Mouse (Mus musculus): ENCODE results near the gene Acly.

Acly gene

GRCm38 (mm10) chr11:100512384-100512783 is 15.4 kb downstream of the Acly start:
- peak; percentile 38 for DNase-seq (ENCODE audit: low read depth, low spot score)

- no peak for DNase-seq (ENCODE audit: low read depth, low spot score)
Measured at GRCm38 (mm10) chr11:100510556-100510955, 17.2 kb downstream of the Acly start.

GRCm38 (mm10) chr11:100505997-100506396 is 21.8 kb downstream of the Acly start:
- no peak for DNase-seq (ENCODE audit: low read depth, low spot score)

- no peak for DNase-seq (ENCODE audit: low read depth, low spot score)
Measured at GRCm38 (mm10) chr11:100504990-100505660, 22.7 kb downstream of the Acly start.

- no peak for DNase-seq (ENCODE audit: low read depth, low spot score)
Measured at GRCm38 (mm10) chr11:100501321-100501720, 26.5 kb downstream of the Acly start.

- no peak for DNase-seq (ENCODE audit: low read depth, low spot score)
Measured at GRCm38 (mm10) chr11:100500651-100501050, 27.1 kb downstream of the Acly start.

GRCm38 (mm10) chr11:100500241-100500640 is 27.6 kb downstream of the Acly start:
- no peak for DNase-seq (ENCODE audit: low read depth, low spot score)

- no peak for DNase-seq (ENCODE audit: low read depth, low spot score)
Measured at GRCm38 (mm10) chr11:100493771-100494170, 34.0 kb downstream of the Acly start.

- no peak for DNase-seq (ENCODE audit: low read depth, low spot score)
Measured at GRCm38 (mm10) chr11:100490951-100491350, 36.8 kb downstream of the Acly start.

- DNase-seq (ENCODE audit: low read depth, low spot score): no peak
Measured at GRCm38 (mm10) chr11:100485801-100486538, 41.8 kb downstream of the Acly start.

GRCm38 (mm10) chr11:100484461-100484860 is 43.3 kb downstream of the Acly start:
- DNase-seq (ENCODE audit: low read depth, low spot score): no peak

- DNase-seq (ENCODE audit: low read depth, low spot score): no peak
Measured at GRCm38 (mm10) chr11:100479152-100479551, 48.6 kb downstream of the Acly start.

- DNase-seq (ENCODE audit: low read depth, low spot score): no peak
Measured at GRCm38 (mm10) chr11:100476281-100476680, 51.5 kb downstream of the Acly start.

- no peak for DNase-seq (ENCODE audit: low read depth, low spot score)
Measured at GRCm38 (mm10) chr11:100472935-100473295, 54.9 kb downstream of the Acly start.

GRCm38 (mm10) chr11:100472197-100472934 is 55.4 kb downstream of the Acly start, which contains the start of gene Klhl11:
TSS of gene Klhl11 (minus strand) at chr11:100472741.
- DNase-seq (ENCODE audit: low read depth, low spot score): peak; percentile 75

- no peak for DNase-seq (ENCODE audit: low read depth, low spot score)
Measured at GRCm38 (mm10) chr11:100471352-100472196, 56.2 kb downstream of the Acly start.

GRCm38 (mm10) chr11:100465833-100466232 is 62.0 kb downstream of the Acly start:
- DNase-seq (ENCODE audit: low read depth, low spot score): no peak

- no peak for DNase-seq (ENCODE audit: low read depth, low spot score)
Measured at GRCm38 (mm10) chr11:100465229-100465792, 62.5 kb downstream of the Acly start.

GRCm38 (mm10) chr11:100462699-100463098 is 65.1 kb downstream of the Acly start:
- no peak for DNase-seq (ENCODE audit: low read depth, low spot score)

- DNase-seq (ENCODE audit: low read depth, low spot score): no peak
Measured at GRCm38 (mm10) chr11:100457711-100458110, 70.1 kb downstream of the Acly start.

GRCm38 (mm10) chr11:100457247-100457646 is 70.6 kb downstream of the Acly start:
- DNase-seq (ENCODE audit: low read depth, low spot score): no peak

Data from telencephalon, adult 2 months (tissue).